Mouse (Mus musculus) granulocyte monocyte progenitor cell, adult 5-6 weeks (primary cell): Measurements from ENCODE around the gene Taf3. TPM values are rescaled to one million over a fixed set of nuclear protein-coding genes. Genes with fewer than 3 reads are reported as not detected.

Experiments used
- ATAC-seq: replicated peaks from 2 replicates; pipeline ENCODE4 v1.8.0; 2016; ENCODE audit warnings: mild to moderate bottlenecking, moderate TSS enrichment, inconsistent platforms; ENCODE audit not compliant: poor library complexity, severe bottlenecking
- total RNA-seq, 2 experiments: library from RNA; stranded (forward) in 1 of 2; stranded (reverse) in 1 of 2; fragments of 200-712, 200-1000 nt in 1 of 2; fragments of >200 nt in 1 of 2; fragmentation: Nextera tagmentation in 1 of 2; gene quantifications; 2 replicates each; pipeline ENCODE4 v1.2.3; 2014 to 2017

The Taf3 gene
- total RNA-seq, 2 experiments from 2014 or later, result 9.0 to 17.3 TPM

DNA sequence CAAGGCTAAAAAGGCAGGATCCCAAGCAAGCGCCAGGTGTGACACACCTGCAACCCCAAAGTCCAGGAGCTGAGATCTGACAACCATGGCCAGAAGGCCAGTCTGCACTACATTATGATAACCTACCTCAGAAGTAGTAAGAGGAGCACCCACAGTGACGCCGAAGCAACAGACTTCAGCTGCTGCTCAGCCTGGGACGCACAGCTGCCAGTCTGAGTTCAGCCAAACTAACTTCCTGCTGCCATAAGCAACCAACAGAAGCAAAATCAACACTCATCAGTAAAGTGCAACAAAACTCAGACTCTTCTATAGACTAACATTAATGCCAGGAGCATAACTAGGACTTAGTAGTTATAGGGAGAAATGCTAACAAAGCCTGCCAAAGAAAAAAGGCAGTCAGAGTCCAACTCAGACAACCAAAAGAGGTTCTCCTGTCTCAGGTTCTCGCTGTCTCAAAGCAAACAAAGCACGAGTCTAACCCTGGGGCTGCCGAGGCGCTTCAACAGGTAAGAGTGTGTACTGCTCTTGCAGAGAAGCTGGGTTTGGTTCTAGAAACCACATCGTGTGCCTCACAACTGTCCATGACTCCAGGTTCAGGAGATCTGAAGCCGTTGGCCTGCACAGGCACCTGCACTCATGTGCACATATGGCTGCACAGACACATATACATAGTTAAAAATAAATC, 33.3 kb downstream of the Taf3 start:
- no peak for ATAC-seq

DNA sequence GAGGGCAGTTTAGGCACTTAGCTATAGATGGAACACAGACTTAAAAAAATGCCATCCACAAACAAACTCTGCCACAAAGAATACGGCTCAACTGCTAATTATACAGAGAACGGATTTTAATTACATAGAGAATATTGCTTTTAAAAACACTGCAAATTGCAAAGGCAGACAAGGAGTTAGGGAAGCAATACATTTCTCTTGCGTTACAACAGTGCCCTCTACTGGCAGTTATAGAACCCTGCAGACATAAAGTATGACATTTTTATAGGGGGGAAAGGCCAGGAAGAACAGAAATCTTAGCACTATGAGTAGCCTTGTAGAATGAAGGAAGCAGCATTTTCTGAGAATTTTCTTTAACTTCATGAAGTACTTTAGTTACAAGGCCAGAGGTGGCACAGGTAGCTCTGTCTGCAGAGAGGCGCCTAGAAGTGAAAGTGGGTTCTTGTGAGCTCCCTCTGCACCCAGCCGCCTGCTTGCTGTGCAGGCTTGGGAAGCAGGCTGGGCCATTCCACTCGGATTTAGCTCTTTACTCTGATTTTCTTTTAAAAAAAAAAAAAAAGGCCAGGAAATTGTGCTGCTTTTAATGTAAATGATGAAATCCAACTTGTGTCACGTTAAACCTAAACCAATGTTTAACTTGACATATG, 38.0 kb downstream of the Taf3 start:
- ATAC-seq, result peak; percentile 76

DNA sequence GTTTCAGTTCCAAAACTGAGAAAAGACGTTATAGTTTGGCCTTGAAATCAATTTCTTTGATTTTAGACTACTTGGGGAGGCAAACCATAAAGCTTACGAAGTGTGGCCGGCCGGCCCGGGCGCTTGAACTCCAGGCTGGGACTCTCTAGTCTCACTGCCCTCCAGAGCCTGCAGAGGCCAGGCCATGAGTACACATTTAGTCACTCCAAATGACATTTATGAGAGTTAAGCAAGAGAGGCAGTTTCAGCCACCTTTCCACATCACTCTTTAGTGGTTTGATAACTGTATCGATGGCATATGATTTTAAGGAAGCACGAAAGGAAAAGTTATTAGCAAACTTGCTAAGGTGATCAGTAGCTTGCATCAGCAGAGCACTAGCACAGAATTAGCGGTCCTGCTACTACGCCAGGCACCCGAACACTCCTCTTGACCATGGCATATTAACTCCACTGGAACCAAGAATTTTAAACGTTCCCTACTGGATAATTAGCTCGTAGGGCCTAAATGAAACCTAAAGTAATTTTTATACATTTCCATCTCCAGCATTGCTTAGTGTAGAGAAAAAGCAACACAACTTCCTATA, 38.6 kb downstream of the Taf3 start:
- peak; percentile 56 for ATAC-seq

DNA sequence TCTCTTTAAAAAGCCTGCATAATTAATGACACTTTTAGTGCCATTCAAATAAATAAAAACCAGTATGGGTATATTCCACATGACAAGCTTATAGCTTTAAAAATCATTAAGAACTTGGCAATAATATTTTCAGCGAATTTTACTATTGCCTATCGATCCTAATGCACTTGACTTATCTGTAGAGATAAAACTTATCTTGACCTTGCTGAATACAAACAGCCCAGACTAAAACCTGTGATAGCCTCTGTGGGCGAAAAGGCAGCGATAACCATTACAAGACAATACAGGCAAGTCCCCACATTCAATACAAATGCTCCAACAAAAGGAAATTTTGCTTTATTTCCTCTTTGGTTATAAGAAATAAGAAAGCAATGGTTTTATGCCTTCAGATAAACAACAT, 39.8 kb downstream of the Taf3 start:
- ATAC-seq, result no peak

DNA sequence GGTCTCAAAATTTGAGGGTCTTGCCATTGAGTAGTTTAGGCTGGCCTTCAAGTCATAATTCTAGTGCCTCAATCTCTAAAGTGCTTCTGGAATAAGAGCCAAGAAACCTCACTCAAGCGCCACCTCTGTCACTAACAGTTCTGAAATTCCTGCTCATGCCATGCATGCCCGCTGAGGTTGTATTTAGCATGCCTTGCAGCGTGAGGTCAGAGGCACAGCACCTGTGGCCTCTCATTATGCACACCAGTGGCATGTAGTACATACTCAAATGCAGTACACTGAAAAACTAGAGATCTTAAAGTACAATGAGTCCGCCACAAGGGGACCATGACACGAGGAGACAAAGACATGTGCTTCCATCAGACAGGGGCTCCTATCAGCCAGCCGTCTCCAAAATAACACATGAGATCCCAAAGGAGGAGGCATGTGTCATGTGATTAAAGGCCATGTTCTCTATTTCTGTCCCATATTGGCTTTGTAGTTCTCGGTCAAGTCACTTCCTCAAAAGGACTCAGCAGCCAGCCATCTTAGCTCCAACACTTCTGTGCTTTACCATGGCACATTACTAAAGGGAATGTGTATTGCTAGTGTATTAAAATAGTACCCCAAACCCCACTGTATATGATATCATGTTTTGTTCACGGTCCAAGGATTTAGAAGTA, 43.3 kb downstream of the Taf3 start:
- ATAC-seq, result peak; percentile 66

DNA sequence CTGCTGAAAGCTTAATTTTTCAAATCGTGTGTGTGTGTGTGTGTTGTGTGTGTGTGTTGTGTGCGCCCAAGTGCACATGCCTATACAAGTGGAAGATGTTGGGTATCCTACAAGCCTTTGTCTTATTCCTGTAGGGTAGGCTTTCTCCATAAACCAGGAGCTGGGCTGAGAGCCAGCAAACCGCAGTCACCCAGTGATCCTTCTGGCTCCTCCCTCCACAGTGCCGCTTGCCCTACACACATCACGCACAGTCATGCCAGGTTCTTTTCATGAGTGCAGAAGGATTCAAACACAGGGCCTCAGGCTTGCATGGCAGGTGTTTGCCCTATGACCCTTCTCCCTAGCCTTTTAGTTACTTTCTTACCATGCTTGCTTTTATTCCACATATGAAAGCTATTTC, 45.0 kb downstream of the Taf3 start:
- ATAC-seq, result no peak

DNA sequence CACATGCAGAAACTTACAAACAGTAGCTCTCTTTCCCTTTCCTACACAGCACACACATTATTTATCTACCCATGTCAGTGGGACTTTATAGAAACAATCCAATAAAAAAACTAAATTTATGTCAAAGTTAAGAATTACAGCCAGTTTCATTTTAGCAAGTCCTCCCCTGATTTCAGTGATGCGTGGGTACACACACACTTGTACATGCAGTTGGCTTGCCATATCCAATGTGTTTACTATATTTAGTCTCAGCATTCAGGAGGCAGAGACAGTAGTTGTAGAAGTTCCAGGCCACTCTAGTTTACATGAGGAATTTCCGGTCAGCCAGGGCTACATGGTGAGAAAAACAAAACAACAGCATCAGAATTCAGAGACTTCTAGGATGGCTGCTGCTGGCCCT, 46.8 kb downstream of the Taf3 start:
- ATAC-seq, result no peak

DNA sequence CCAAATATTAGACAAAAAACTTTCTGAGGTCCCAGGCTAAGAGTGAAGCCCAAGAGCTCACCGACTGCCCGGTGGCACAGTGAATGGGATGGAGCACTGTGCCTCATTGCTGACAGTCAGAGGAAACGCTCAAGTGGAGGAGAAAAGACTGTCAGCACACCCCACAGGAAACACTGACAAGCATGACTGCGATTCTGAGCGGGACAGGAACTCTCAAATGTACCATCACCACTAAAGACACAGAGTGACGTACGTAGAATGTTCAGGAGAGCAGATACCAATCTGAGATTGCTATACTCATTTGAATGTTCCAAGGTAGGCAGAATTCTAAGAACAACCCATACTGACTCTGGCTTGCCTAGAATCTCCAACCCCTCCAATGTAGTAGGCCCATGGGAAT, 50.9 kb downstream of the Taf3 start:
- ATAC-seq, result no peak

DNA sequence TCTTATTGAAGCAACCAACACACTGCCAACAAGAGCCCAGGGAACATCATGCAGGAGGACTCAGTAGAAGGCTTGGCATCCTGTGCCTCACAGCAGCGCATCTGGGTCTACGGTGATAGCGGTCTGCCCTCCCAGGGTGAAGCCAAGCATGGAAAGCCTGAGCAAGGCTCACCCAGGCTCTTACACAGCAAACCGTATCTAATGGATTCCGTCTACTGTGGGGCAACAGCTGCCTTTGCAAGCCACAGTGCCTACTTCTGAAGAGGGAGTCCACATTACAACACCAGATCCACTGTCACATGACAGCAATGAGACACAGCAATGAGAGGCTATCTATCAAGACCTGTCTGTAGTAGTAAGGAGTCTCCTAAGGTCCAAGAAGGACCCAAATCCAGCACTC, 52.3 kb downstream of the Taf3 start:
- peak; percentile 85 for ATAC-seq

DNA sequence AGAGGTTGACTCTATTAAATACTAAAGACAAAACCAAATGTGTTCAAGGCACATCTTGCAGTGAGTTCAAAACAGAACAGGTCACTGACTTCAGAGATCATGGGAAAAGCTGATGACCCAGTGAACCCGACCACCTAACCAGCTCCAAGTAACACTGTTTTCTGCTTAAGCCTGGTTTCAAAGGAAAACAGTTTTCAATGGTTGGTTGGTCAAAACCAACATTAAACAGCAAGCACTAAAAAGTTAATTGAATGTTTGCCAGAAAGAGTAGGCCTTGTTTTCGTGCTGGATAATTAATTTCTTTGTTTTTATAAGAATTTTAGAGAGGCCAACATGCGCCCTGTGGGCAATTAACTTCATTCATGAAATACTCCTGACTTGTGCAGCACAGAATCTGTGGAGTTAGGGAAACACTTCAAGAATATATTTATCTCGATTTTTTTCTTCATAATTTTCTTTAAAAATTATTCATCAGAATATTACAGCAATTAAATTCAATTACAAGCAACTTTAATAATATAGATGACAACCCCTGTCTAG, 57.6 kb downstream of the Taf3 start:
- no peak for ATAC-seq

DNA sequence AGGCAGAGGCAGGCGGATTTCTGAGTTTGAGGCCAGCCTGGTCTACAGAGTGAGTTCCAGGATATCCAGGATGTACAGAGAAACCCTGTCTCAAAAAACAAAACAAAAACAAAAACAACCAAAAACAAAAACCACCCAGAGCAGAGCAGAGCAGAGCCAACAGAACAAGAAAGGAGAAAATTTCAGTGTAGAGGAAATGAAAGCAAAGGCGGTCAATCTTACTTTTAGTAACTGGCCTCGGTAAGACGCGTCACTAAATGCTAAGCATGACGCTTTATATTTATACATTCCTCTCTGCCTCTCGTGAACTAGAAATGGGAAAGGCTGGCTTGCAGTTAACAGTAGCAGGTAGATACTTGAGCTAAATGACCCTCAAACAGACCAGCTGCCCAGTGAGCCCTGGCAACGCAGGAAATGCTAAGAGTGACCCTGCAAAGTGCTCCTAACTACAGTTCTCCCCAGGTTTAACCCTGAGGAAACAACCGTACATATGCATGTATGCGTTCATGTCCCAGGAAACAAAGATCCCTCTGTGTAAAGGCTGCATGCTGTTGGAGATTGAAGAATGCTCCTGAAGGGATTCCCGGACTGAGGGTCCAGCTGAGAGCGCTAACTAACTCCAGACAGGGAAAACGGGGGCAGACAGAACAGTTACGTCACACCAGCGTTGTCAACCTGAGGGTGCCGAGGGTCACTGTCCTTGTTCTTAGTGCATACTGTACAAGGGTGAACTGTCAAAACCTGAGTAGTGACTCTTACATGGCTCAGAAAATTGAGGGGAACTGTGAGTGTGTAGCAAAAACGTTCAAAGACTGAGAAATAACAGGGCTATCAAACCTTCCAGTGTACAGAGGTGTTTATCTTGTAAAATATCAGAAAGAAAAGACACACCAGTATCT, 58.5 kb downstream of the Taf3 start:
- ATAC-seq, result no peak; the same call in 1 of the 2 replicates

DNA sequence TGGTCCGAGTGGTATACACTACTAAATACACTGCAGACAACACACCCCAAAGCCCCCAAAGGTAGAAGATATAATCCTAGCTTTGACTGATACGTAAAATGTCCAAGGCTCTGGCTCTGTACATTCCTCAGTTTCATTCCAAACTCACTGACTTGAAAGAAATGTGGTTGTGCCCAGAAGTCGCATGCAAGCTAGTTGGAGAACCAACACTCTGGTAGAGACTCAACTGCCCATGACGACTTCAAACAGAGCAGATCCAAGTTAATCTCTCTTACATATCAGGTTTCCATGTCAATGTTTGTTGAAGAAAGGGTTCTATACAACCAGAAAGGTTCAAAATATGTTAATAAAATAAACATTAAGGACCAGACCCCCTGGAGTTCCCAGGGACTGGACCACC, 60.1 kb downstream of the Taf3 start:
- no peak for ATAC-seq

DNA sequence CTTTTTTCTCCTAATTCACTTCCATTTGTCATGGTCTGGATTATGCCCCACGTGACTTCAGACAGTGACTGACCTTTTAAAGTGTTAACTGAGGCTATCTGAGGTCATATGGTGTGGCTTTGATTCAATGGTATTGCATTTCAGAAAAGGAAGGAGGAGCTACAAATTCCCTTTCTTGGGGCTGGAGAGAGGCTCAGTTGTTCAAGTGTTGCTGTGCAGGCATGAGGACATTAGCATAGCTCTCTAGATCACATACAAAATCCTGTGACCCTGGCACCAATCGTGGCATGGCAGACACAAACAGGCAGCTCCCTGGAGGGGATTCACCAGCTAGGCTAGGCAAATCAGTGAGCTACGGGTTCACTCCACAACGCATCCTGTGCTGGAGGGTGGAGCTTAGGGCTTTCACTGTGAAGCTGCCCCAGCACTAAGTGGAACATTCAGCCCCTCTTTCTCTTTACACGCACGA, 62.4 kb downstream of the Taf3 start:
- no peak for ATAC-seq

DNA sequence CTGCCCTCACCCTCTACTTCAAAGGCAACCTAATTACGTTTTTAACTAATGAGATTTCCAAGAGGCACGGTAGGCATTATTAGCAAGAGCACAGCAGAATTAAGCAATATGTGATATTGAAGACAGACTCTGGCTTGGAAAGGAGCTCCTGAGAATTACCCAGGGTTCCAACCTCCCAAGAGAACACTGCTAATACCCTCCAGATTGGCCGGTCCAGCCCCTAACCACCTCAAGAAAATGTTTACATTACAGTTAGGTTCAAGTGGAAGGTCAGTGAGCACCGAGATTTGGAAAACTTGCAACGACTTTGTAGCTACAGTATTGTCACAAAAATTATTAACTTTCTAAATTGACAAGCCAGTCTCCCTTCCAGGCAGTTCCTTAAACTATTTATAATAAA, 66.0 kb downstream of the Taf3 start:
- ATAC-seq, result no peak

DNA sequence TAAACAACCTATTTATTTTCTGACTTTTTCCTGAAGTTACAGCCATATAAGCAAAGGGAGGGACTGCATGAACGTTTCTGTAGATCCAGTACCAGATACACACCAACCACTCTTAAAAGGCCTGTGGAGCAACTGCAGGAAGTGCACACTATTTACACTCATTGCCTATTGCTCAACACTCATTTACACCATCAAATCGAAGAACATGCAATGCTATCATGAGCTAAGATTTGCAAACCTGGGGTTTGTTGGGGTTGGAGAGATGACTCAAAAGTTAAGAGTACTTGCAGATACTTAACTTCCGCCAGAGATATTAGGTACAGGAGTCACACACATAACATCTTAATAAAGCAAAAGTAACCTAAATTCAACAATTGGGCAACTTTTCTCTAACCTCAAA, 76.5 kb downstream of the Taf3 start:
- ATAC-seq, result peak; percentile 82

DNA sequence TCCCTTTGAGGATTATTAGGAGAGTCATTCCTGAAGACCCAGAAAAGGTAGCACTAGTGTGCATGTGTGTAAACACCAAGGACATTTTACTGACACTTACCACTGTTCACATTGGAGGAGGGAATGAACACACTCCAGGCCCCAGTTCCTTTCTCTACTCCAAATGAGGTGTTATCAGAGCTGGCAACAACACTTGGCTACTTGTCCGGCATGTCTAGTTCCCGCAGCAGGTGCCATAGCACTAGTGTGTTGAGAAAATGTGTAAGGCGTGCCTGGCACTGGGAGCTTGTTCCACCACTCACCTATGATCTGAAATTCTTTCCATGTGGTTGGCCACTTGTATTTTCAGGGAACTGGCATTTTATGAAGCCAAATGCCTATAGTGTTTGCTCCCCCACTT, 77.8 kb downstream of the Taf3 start:
- no peak for ATAC-seq

DNA sequence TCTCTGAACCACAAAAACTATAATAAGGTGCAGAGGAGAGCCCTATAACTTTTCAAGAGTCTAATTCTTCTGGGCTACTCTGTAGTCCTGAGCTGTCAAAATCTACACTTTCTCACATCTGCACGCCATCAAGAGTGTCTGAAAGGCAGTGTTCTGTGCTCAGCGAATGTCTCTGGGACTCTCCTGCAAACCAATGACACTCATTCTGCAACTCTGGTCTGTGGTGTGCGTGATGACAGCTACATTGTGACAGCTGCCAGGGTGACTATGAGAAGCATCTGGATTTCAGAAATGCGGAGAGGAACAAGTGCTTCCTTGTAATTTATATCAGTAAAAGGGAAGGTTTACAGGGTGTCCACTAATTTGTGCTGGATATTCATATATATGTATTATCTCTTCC, 78.2 kb downstream of the Taf3 start:
- ATAC-seq, result peak; percentile 54

DNA sequence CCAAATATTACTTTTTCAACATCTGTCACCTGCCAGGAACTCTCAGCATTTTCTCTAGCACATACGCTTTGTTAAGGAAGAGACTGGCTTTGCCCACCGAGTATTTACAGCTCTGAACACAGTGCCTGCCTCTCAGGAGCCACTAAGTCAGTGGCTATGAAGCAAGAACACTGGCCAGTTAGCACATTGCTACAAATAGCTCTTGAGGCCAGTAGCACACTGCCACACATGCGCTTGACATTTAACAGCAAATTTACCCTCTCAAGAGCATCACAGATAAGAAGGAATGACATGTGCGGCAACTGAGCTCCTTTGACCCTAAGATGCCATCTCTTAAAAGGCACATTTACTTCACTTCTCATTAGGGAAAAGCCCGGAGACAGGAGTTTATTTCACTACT, 78.7 kb downstream of the Taf3 start:
- peak; percentile 25; the same call in 1 of the 2 replicates for ATAC-seq

DNA sequence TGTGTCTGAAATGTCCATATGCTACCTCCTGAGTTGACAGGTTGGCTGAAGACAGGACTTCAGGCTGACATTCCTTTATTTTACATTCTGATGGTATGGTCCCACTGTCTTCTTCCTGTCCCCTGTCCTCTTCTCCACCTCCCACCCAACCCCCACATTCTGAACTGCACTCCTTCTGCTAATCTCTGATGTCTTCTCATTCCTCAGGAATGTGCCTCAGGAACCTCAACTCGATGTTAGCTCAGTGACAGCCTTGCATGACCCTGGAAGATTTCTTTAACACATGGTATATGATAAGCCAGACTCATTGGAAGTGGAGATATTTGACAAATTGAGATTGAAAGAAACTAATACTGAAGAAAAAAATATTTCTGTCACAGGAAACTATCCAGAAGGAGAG, 81.8 kb downstream of the Taf3 start:
- ATAC-seq, result no peak

DNA sequence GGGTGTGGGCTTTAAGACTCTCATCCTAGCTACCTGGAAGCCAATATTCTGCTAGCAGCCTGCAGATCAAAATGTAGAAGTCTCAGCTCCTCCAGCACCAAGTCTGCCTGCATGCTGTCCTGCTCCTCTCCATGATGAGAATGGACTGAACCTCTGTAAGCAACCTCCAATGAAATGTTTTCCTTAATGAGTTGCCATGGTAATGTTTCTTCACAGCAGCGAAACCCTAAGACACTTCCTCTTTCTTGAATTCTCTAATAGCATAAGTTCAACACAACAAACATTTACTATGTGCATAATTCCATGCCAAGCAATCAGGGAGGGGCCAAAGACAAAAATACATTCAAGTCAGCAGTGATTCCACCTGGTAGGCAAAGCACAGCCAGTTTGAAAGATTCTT, 82.8 kb downstream of the Taf3 start:
- peak; percentile 87 for ATAC-seq
